Mouse (Mus musculus) midbrain, embryonic 14.5 days (tissue): ENCODE results near the gene Slc15a1. TPM values are rescaled to one million over a fixed set of nuclear protein-coding genes. Genes with fewer than 3 reads are reported as not detected.

Experiments
- ATAC-seq: fragments of 200-750 bp; cut with Nextera tagmentation; 2 replicates; pipeline ENCODE4 v1.8.0; 2017; ENCODE audit warnings: moderate number of reproducible peaks, moderate library complexity; ENCODE audit not compliant: low FRiP score, low TSS enrichment
- DNase-seq: peaks from one replicate; pipeline ENCODE4 v3.0.0-alpha.2; 2015
- H3K27ac ChIP-seq: fragments of 300-500 bp; sonication (generic); replicated peaks from 2 replicates; pipeline ENCODE4 v1.5.1; 2014; ENCODE audit warnings: mild to moderate bottlenecking, low read depth, low read length, moderate library complexity
- H3K27me3 ChIP-seq: fragments of 300-500 bp; sonication (generic); 2 replicates; pipeline ENCODE4 v1.6.1; 2014; ENCODE audit warnings: low read length, control low read depth, mixed read lengths; ENCODE audit not compliant: control insufficient read depth, insufficient read depth
- H3K36me3 ChIP-seq: fragments of 300-500 bp; sonication (generic); 2 replicates; pipeline ENCODE4 v1.6.1; 2014; ENCODE audit warnings: low read length, control low read depth; ENCODE audit not compliant: control insufficient read depth, insufficient read depth
- H3K4me1 ChIP-seq: fragments of 300-500 bp; sonication (generic); 2 replicates; pipeline ENCODE4 v1.6.1; 2014; ENCODE audit warnings: mild to moderate bottlenecking, antibody characterized with exemption, low read length, control low read depth; ENCODE audit not compliant: control insufficient read depth, insufficient read depth
- H3K4me2 ChIP-seq: fragments of 300-500 bp; sonication (generic); 2 replicates; pipeline ENCODE4 v1.6.1; 2014; ENCODE audit warnings: mild to moderate bottlenecking, low read length, moderate library complexity
- H3K4me3 ChIP-seq: fragments of 300-500 bp; sonication (generic); replicated peaks from 2 replicates; pipeline ENCODE4 v1.5.1; 2014; ENCODE audit warnings: low read depth, low read length
- H3K9ac ChIP-seq: fragments of 300-500 bp; sonication (generic); replicated peaks from 2 replicates; pipeline ENCODE4 v1.6.1; 2014; ENCODE audit warnings: mild to moderate bottlenecking, low read length, moderate library complexity
- H3K9me3 ChIP-seq: fragments of 300-500 bp; sonication (generic); 2 replicates; pipeline ENCODE4 v1.6.1; 2016; ENCODE audit warnings: low read length, control low read depth, mixed read lengths; ENCODE audit not compliant: control insufficient read depth
- WGBS: fragments of 180-500 bp; shearing (Covaris S2); extraction: QIAGEN DNeasy Blood & Tissue Kit; methylation state at CpG from one replicate; pipeline ENCODE4 v1.1.7; 2014; 5-methylcytosine and 5-hydroxymethylcytosine counted together
- polyA plus RNA-seq: library from polyadenylated mRNA; unstranded; fragments of >200 nt; fragmentation: Nextera tagmentation; extraction: Ambion mirVana; gene quantifications from 2 replicates; pipeline ENCODE4 v1.2.1, GENCODE M21; 2014

Gene Slc15a1
- polyA plus RNA-seq, 1 experiment from 2014 or later: not detected

GRCm38 (mm10) chr14:121466501-121466900 is 38.6 kb downstream of the Slc15a1 start:
- Histone ChIP-seq H3K27ac (no peak overlapping the region), H3K4me2 (no peak overlapping the region), H3K27me3 (no peaks in the 10 kb centered on the region), H3K36me3 (no peaks in the 10 kb centered on the region), H3K4me3 (no peak overlapping the region), H3K9ac (no peak overlapping the region), H3K9me3 (no peaks in the 10 kb centered on the region), H3K4me1 (no peaks in the 10 kb centered on the region)
- WGBS: 82% methylated on average over 4 of the region's 4 CpGs
- no peak for ATAC-seq
- DNase-seq: no peak

GRCm38 (mm10) chr14:121464318-121464717 is 40.7 kb downstream of the Slc15a1 start:
- Histone ChIP-seq H3K9me3 (no peaks in the 10 kb centered on the region), H3K27me3 (no peaks in the 10 kb centered on the region), H3K4me3 (no peak overlapping the region), H3K4me2 (no peak overlapping the region), H3K27ac (no peak overlapping the region), H3K36me3 (no peaks in the 10 kb centered on the region), H3K4me1 (no peaks in the 10 kb centered on the region), H3K9ac (no peak overlapping the region)
- WGBS: 96% methylated on average over 2 of the region's 2 CpGs
- no peak for ATAC-seq
- DNase-seq: no peak

- Histone ChIP-seq H3K9ac (no peak overlapping the region), H3K4me1 (no peaks in the 10 kb centered on the region), H3K9me3 (peaks cover 3% of the 10 kb centered on the region; the same call in 1 of the 2 replicates), H3K27me3 (no peaks in the 10 kb centered on the region), H3K27ac (no peak overlapping the region), H3K4me3 (no peak overlapping the region), H3K36me3 (no peaks in the 10 kb centered on the region), H3K4me2 (no peak overlapping the region)
- ATAC-seq: no peak
- WGBS: 17% methylated on average over 5 of the region's 5 CpGs
- DNase-seq: no peak
Observed at GRCm38 (mm10) chr14:121462756-121463155, 42.3 kb downstream of the Slc15a1 start.

- DNase-seq: no peak
- no peak overlapping the region for H3K4me3 ChIP-seq
- H3K27me3 ChIP-seq: no peaks in the 10 kb centered on the region
- ATAC-seq: no peak
- peaks cover 3% of the 10 kb centered on the region; the same call in 1 of the 2 replicates for H3K9me3 ChIP-seq
- no peaks in the 10 kb centered on the region for H3K4me1 ChIP-seq
- WGBS: 87% methylated on average over 3 of the region's 3 CpGs
- no peaks in the 10 kb centered on the region for H3K36me3 ChIP-seq
- H3K27ac ChIP-seq: no peak overlapping the region
- H3K9ac ChIP-seq: no peak overlapping the region
- H3K4me2 ChIP-seq: no peak overlapping the region
Observed at GRCm38 (mm10) chr14:121460966-121461365, 44.1 kb downstream of the Slc15a1 start.

DNA sequence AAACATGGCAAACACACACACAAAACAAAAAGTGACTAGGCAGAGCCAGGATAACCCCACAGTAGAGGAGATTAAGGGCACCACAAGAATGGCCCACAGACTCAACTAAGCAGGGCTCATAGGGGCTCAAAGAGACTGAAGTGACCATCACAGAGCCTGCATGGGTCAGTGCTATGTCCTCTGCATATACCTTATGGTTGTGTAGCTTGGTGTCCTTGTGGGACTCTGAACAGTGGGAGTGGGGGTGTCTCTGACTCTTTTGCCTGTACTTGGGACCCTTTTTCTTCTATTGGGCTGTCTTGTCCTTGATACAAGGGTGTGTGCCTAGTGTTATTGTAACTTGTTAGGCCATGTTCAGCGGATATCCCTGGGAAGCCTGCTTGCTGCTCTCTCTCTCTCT is 46.5 kb downstream of the Slc15a1 start:
- WGBS: 91% methylated on average over 1 of the region's 1 CpGs
- H3K36me3 ChIP-seq: no peaks in the 10 kb centered on the region
- H3K27me3 ChIP-seq: no peaks in the 10 kb centered on the region
- H3K4me1 ChIP-seq: no peaks in the 10 kb centered on the region
- no peak overlapping the region for H3K27ac ChIP-seq
- no peak overlapping the region for H3K4me2 ChIP-seq
- peaks cover 7% of the 10 kb centered on the region; the same call in 1 of the 2 replicates for H3K9me3 ChIP-seq
- no peak for DNase-seq
- no peak for ATAC-seq
- no peak overlapping the region for H3K4me3 ChIP-seq
- H3K9ac ChIP-seq: no peak overlapping the region

DNA sequence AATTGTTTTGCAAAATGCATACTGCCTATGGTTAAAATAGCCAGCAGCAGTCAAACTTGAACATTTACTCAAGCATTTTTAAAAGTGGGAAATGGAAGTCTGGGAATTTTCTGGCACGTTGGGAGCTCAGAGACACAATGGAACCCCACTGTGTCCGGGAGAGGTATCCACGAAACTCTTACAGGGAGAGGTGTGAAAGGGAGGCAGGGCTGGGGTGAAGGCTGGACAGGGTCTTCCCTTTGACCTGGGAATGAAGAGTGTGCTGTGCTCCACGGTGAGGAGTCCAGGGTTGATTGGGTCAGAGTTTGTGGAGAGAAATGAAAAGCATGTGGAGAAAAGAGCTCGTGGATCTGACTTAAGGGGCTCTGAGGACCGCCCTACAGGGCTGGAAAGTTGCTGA is 47.5 kb downstream of the Slc15a1 start:
- no peak overlapping the region for H3K9ac ChIP-seq
- H3K36me3 ChIP-seq: no peaks in the 10 kb centered on the region
- H3K9me3 ChIP-seq: peaks cover 7% of the 10 kb centered on the region; the same call in 1 of the 2 replicates
- ATAC-seq: no peak
- no peaks in the 10 kb centered on the region for H3K27me3 ChIP-seq
- H3K27ac ChIP-seq: no peak overlapping the region
- 61% methylated on average over 6 of the region's 6 CpGs for WGBS
- H3K4me2 ChIP-seq: no peak overlapping the region
- DNase-seq: no peak
- H3K4me3 ChIP-seq: no peak overlapping the region
- no peaks in the 10 kb centered on the region for H3K4me1 ChIP-seq

- Histone ChIP-seq H3K4me1 (no peaks in the 10 kb centered on the region), H3K27me3 (no peaks in the 10 kb centered on the region), H3K9me3 (peaks cover 7% of the 10 kb centered on the region; the same call in 1 of the 2 replicates), H3K4me3 (no peak overlapping the region), H3K4me2 (no peak overlapping the region), H3K9ac (no peak overlapping the region), H3K27ac (no peak overlapping the region), H3K36me3 (no peaks in the 10 kb centered on the region)
- DNase-seq: no peak
- WGBS: 85% methylated on average over 11 of the region's 11 CpGs
- ATAC-seq: no peak
Observed at GRCm38 (mm10) chr14:121456416-121457285, 48.4 kb downstream of the Slc15a1 start.

- peaks cover 7% of the 10 kb centered on the region; the same call in 1 of the 2 replicates for H3K9me3 ChIP-seq
- no peak overlapping the region for H3K4me3 ChIP-seq
- no peak for ATAC-seq
- no peaks in the 10 kb centered on the region for H3K36me3 ChIP-seq
- no peak overlapping the region for H3K9ac ChIP-seq
- no peaks in the 10 kb centered on the region; the same call in 1 of the 2 replicates for H3K4me1 ChIP-seq
- WGBS: 92% methylated on average over 15 of the region's 15 CpGs
- H3K4me2 ChIP-seq: no peak overlapping the region
- no peak overlapping the region for H3K27ac ChIP-seq
- no peaks in the 10 kb centered on the region for H3K27me3 ChIP-seq
- DNase-seq: no peak
Observed at GRCm38 (mm10) chr14:121455976-121456375, 49.1 kb downstream of the Slc15a1 start.

DNA sequence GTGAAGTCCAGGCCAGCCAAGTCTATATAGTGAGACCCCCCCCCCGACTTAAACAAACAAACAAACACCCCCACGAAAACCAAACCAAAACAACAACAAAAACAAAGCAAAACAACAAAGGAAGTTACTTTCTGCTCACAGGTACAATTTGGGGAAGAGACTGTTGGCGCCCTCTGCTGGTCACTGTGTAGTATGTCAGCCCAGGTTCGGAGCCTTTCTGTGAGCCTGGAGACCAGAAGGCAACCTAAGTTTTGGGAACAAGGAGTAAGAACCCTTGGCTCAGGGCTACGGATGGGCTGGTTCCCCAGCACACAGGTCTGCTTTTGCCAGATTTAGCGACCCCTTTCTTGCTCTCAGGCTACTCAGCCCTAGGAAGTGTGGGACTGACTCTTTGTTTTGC is 49.5 kb downstream of the Slc15a1 start:
- DNase-seq (peak; percentile 78), ATAC-seq (no peak)
- WGBS: 14% methylated on average over 6 of the region's 6 CpGs
- Histone ChIP-seq H3K27me3 (no peaks in the 10 kb centered on the region), H3K4me1 (no peaks in the 10 kb centered on the region; the same call in 1 of the 2 replicates), H3K9ac (no peak overlapping the region), H3K9me3 (peaks cover 7% of the 10 kb centered on the region; the same call in 1 of the 2 replicates), H3K4me3 (no peak overlapping the region), H3K27ac (no peak overlapping the region), H3K4me2 (no peak overlapping the region), H3K36me3 (no peaks in the 10 kb centered on the region)
